Mouse (Mus musculus): ENCODE measurements around the gene Col6a1. TPM values are rescaled to one million over a fixed set of nuclear protein-coding genes. Genes with fewer than 3 reads are reported as not detected.

Gene Col6a1
- polyA plus RNA-seq, 1 experiment from 2014 or later, result 317 TPM

DNA sequence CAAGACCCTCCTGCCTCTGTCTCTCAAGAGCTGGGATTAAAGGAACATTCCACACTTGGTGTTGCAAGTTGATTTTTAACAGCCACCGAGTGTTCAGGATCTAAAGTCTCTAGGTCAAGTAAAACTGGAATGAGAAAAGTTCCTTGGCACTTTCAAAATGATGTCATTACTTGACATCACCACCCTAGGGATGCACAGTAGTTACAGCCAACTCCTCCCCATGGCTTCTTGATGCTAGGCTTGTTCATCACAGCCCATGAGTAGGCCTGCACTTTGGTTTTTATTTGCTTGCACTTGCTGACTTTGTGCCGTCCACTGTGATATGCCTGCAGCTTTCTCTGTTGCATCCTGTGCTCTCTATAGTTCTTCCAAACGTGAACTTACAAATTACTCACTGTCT lies 21.6 kb downstream of the Col6a1 start:
- no peak overlapping the region for H3K27ac ChIP-seq (ENCODE audit: low read depth)
- peaks cover 10% of the 10 kb centered on the region for H3K36me3 ChIP-seq (ENCODE audit: control insufficient read depth, insufficient read depth, low read length)
- 0 out of 2 replicates have a peak, but pooled peaks cover 7% of the 10 kb centered on the region for H3K4me1 ChIP-seq (replicated peaks; ENCODE audit: control insufficient read depth, insufficient read depth, low read length)
- DNase-seq (ENCODE audit: low spot score) (no peak), ATAC-seq (replicated peaks; ENCODE audit: low FRiP score, low TSS enrichment, low read depth) (no peak)
- H3K4me3 ChIP-seq (ENCODE audit: low read depth, low read length), result no peak overlapping the region
- no peaks in the 10 kb centered on the region for H3K27me3 ChIP-seq (replicated peaks; ENCODE audit: control insufficient read depth, insufficient read depth, low read length)
- 80% methylated on average over 3 of the region's 3 CpGs for WGBS
- H3K4me2 ChIP-seq (ENCODE audit: low read length), result no peak overlapping the region
- H3K9me3 ChIP-seq (ENCODE audit: control insufficient read depth, low read length), result 0 out of 2 replicates have a peak, but pooled peaks cover 2% of the 10 kb centered on the region
- H3K9ac ChIP-seq (ENCODE audit: low read length), result no peak overlapping the region

DNA sequence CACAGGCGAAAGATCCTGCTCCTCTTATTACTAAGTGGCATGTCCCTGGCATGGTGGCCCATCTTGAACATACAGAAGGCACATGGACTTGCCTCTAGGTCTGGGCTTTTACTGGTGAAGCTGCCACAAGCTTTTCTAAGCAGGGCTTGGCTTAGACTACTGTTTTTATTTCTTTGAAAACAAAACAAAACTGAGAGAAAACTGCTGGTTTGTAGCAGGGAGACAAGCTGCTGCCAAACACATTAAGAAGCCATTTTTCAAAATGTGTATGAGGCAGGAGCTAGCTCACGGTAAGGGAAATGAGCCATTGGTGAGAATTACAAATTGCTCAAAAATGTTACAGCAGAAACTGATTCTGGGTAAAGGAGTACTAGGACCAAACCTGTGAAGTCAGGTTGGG lies 24.5 kb downstream of the Col6a1 start:
- Histone ChIP-seq H3K27ac (ENCODE audit: low read depth) (no peak overlapping the region), H3K4me2 (ENCODE audit: low read length) (no peak overlapping the region), H3K9ac (ENCODE audit: low read length) (no peak overlapping the region), H3K9me3 (ENCODE audit: control insufficient read depth, low read length) (no peaks in the 10 kb centered on the region), H3K4me1 (replicated peaks; ENCODE audit: control insufficient read depth, insufficient read depth, low read length) (0 out of 2 replicates have a peak, but pooled peaks cover 7% of the 10 kb centered on the region), H3K27me3 (replicated peaks; ENCODE audit: control insufficient read depth, insufficient read depth, low read length) (no peaks in the 10 kb centered on the region), H3K4me3 (ENCODE audit: low read depth, low read length) (no peak overlapping the region), H3K36me3 (ENCODE audit: control insufficient read depth, insufficient read depth, low read length) (no peaks in the 10 kb centered on the region)
- WGBS, result 63% methylated on average over 2 of the region's 2 CpGs
- DNase-seq (ENCODE audit: low spot score) (no peak), ATAC-seq (replicated peaks; ENCODE audit: low FRiP score, low TSS enrichment, low read depth) (no peak)

DNA sequence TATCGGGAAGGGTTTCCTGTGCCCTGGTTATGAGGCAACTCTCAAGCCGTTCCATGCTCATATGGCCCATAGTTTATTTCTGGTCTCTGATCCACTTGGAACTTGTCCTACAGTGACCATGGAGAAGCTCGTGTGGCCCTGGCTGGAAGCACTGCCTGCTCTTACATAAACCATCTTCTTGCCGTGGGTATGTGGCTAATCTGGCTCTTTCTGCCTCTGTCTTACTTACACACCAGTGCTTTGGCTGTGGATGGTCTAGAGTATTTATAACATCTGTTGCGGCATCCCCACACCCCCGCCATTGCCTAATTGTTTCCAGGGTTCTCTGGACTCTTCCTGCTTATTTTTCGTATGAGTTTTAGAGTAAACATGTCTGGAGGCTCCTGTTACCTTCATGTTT lies 26.2 kb downstream of the Col6a1 start:
- no peaks in the 10 kb centered on the region for H3K9me3 ChIP-seq (ENCODE audit: control insufficient read depth, low read length)
- no peak overlapping the region for H3K4me3 ChIP-seq (ENCODE audit: low read depth, low read length)
- peaks cover 16% of the 10 kb centered on the region; the same call in 1 of the 2 replicates for H3K4me1 ChIP-seq (replicated peaks; ENCODE audit: control insufficient read depth, insufficient read depth, low read length)
- ATAC-seq (replicated peaks; ENCODE audit: low FRiP score, low TSS enrichment, low read depth), result no peak
- no peak overlapping the region for H3K9ac ChIP-seq (ENCODE audit: low read length)
- H3K27ac ChIP-seq (ENCODE audit: low read depth), result peak overlapping the region; percentile 28; the same call in 1 of the 2 replicates
- 65% methylated on average over 7 of the region's 7 CpGs for WGBS
- DNase-seq (ENCODE audit: low spot score), result no peak
- H3K4me2 ChIP-seq (ENCODE audit: low read length), result no peak overlapping the region
- no peaks in the 10 kb centered on the region for H3K36me3 ChIP-seq (ENCODE audit: control insufficient read depth, insufficient read depth, low read length)
- H3K27me3 ChIP-seq (replicated peaks; ENCODE audit: control insufficient read depth, insufficient read depth, low read length), result no peaks in the 10 kb centered on the region

DNA sequence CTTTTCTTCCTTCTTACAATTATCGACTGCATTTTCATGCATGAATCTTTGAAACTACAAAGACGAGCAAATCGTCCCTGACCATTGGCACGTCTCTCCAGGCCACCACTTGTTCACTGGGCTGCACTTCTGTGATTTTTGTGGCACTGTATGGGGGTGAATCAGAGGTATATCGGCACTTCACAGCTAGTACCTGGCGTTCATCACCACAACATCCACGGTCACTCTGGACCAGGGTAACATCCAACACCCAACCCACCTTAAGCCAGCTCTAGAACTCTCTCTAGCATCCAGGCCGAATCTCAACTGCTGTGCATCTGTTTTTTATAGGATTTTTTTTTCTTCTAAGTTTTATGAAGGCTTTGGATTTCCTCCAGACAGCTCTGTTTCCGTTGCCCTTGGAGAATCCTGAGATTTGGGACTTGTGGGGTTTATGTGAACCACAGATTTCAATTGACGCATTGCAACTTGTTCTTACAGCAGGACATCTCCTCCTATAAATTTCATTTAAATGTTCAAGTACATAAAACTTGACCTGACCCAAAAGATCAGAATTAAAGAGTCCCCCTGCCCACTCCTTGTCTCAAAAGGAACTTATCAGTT lies 30.6 kb downstream of the Col6a1 start:
- Histone ChIP-seq H3K9me3 (ENCODE audit: control insufficient read depth, low read length) (no peaks in the 10 kb centered on the region), H3K27ac (ENCODE audit: low read depth) (peak overlapping the region; percentile 87), H3K4me2 (ENCODE audit: low read length) (no peak overlapping the region), H3K36me3 (ENCODE audit: control insufficient read depth, insufficient read depth, low read length) (no peaks in the 10 kb centered on the region), H3K4me3 (ENCODE audit: low read depth, low read length) (no peak overlapping the region), H3K9ac (ENCODE audit: low read length) (no peak overlapping the region), H3K4me1 (replicated peaks; ENCODE audit: control insufficient read depth, insufficient read depth, low read length) (peaks cover 19% of the 10 kb centered on the region), H3K27me3 (replicated peaks; ENCODE audit: control insufficient read depth, insufficient read depth, low read length) (no peaks in the 10 kb centered on the region)
- 65% methylated on average over 10 of the region's 10 CpGs for WGBS
- ATAC-seq (replicated peaks; ENCODE audit: low FRiP score, low TSS enrichment, low read depth) (no peak), DNase-seq (ENCODE audit: low spot score) (no peak)

DNA sequence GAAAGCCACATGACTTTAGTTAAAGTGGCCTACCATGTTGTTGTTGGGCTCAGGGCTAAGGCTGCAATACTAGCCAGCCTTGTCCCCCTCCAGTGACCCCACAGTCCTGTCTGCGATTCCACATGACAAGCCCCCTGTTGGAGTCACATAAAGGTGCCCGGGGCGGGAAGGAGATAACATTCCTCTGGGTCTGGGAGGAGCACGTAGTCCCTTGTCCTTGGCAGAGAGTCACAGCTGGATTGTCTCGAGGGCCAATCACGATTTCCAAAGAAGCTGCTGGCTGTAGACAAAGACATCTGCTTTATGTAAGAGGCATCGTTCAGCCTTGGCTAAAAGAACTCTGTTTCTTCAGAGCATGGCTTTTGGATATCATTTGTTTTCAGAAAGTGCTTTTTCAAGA lies 31.2 kb downstream of the Col6a1 start:
- no peaks in the 10 kb centered on the region for H3K9me3 ChIP-seq (ENCODE audit: control insufficient read depth, low read length)
- H3K27me3 ChIP-seq (replicated peaks; ENCODE audit: control insufficient read depth, insufficient read depth, low read length), result no peaks in the 10 kb centered on the region
- no peak overlapping the region for H3K9ac ChIP-seq (ENCODE audit: low read length)
- DNase-seq (ENCODE audit: low spot score) (no peak), ATAC-seq (replicated peaks; ENCODE audit: low FRiP score, low TSS enrichment, low read depth) (no peak)
- H3K36me3 ChIP-seq (ENCODE audit: control insufficient read depth, insufficient read depth, low read length), result no peaks in the 10 kb centered on the region
- peaks cover 14% of the 10 kb centered on the region for H3K4me1 ChIP-seq (replicated peaks; ENCODE audit: control insufficient read depth, insufficient read depth, low read length)
- H3K4me3 ChIP-seq (ENCODE audit: low read depth, low read length), result no peak overlapping the region
- 24% methylated on average over 7 of the region's 7 CpGs for WGBS
- H3K4me2 ChIP-seq (ENCODE audit: low read length), result no peak overlapping the region
- H3K27ac ChIP-seq (ENCODE audit: low read depth), result peak overlapping the region; percentile 87

DNA sequence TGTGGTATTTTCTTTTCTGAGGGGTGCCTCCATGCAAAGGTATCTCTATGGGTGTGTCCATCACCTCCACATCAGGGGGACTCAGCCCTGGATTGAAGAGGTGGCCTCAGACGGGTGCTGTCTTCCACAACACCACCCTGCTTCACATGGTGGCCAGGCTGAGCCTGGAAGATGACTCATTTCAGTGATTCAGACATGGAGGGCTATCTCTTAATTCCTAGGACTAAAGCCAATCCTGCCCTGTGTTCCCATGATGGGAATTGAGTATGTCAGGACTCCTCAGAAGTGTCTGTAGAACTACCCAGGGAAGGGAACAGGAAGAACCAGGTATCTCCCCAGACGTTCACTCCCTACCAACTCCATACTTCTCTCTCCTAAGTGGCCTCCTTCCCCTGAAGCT lies 32.5 kb downstream of the Col6a1 start:
- WGBS, result 85% methylated on average over 2 of the region's 2 CpGs
- Histone ChIP-seq H3K36me3 (ENCODE audit: control insufficient read depth, insufficient read depth, low read length) (no peaks in the 10 kb centered on the region), H3K4me2 (ENCODE audit: low read length) (no peak overlapping the region), H3K27ac (ENCODE audit: low read depth) (no peak overlapping the region), H3K9ac (ENCODE audit: low read length) (no peak overlapping the region), H3K27me3 (replicated peaks; ENCODE audit: control insufficient read depth, insufficient read depth, low read length) (no peaks in the 10 kb centered on the region), H3K4me1 (replicated peaks; ENCODE audit: control insufficient read depth, insufficient read depth, low read length) (peaks cover 14% of the 10 kb centered on the region), H3K4me3 (ENCODE audit: low read depth, low read length) (no peak overlapping the region), H3K9me3 (ENCODE audit: control insufficient read depth, low read length) (no peaks in the 10 kb centered on the region)
- ATAC-seq (replicated peaks; ENCODE audit: low FRiP score, low TSS enrichment, low read depth) (no peak), DNase-seq (ENCODE audit: low spot score) (no peak)

DNA sequence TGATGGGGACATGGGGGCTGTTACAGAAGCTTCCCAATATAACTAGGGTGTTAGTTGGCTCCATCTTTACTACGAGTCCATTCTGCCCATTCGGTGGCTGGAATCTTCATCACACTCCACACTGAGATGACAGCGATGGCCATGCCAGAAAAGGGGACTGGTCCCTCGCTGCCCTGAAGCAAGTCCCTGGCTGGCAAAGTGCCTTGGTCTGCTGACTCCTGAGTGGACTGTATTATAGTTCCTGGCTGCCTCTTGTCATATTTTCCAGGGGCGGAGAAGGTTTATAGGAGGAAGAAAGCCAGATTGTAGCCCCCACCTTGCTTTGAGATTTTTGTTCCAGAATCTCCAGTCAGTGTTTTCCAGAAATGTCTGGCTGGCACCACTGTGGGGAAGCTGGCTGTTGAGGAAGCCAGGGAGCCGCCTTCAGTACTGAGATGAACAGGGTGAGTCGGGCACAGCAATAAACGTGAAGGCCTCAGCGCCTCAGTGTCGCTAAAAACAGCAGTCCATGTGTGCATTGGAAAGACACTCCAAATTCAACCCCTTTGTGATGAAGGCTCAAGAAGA lies 40.4 kb downstream of the Col6a1 start:
- no peak overlapping the region for H3K4me3 ChIP-seq (ENCODE audit: low read depth, low read length)
- peak; percentile 24 for DNase-seq (ENCODE audit: low spot score)
- H3K27me3 ChIP-seq (replicated peaks; ENCODE audit: control insufficient read depth, insufficient read depth, low read length), result no peaks in the 10 kb centered on the region
- H3K9ac ChIP-seq (ENCODE audit: low read length), result no peak overlapping the region
- no peak for ATAC-seq (replicated peaks; ENCODE audit: low FRiP score, low TSS enrichment, low read depth)
- no peak overlapping the region for H3K27ac ChIP-seq (ENCODE audit: low read depth)
- peaks cover 25% of the 10 kb centered on the region for H3K4me1 ChIP-seq (replicated peaks; ENCODE audit: control insufficient read depth, insufficient read depth, low read length)
- no peaks in the 10 kb centered on the region for H3K9me3 ChIP-seq (ENCODE audit: control insufficient read depth, low read length)
- H3K36me3 ChIP-seq (ENCODE audit: control insufficient read depth, insufficient read depth, low read length), result no peaks in the 10 kb centered on the region
- H3K4me2 ChIP-seq (ENCODE audit: low read length), result no peak overlapping the region
- 91% methylated on average over 10 of the region's 10 CpGs for WGBS

DNA sequence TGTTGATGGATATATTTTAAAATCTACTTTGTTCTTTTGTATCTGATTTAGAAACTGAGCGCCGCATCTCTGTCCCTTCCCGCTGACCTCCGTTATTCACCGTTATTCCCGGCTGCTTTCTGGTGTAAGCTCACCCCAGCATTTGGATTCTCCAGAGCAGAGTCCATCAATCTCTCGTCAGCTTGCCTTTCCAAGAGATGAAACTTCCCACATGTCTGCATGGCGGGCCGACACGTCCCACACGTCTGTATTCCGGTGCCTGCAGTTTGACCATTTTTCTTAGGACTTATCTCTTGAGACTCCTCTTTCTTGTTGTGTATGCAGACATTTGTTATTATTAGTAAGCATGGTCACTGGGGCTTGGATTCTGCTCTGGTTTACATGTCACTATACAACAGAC lies 42.0 kb downstream of the Col6a1 start:
- Histone ChIP-seq H3K4me1 (replicated peaks; ENCODE audit: control insufficient read depth, insufficient read depth, low read length) (peaks cover 32% of the 10 kb centered on the region), H3K27ac (ENCODE audit: low read depth) (peak overlapping the region; percentile 58), H3K4me2 (ENCODE audit: low read length) (no peak overlapping the region), H3K9me3 (ENCODE audit: control insufficient read depth, low read length) (no peaks in the 10 kb centered on the region), H3K9ac (ENCODE audit: low read length) (no peak overlapping the region), H3K27me3 (replicated peaks; ENCODE audit: control insufficient read depth, insufficient read depth, low read length) (no peaks in the 10 kb centered on the region), H3K36me3 (ENCODE audit: control insufficient read depth, insufficient read depth, low read length) (no peaks in the 10 kb centered on the region), H3K4me3 (ENCODE audit: low read depth, low read length) (no peak overlapping the region)
- ATAC-seq (replicated peaks; ENCODE audit: low FRiP score, low TSS enrichment, low read depth) (no peak), DNase-seq (ENCODE audit: low spot score) (peak; percentile 54)
- 42% methylated on average over 12 of the region's 12 CpGs for WGBS

DNA sequence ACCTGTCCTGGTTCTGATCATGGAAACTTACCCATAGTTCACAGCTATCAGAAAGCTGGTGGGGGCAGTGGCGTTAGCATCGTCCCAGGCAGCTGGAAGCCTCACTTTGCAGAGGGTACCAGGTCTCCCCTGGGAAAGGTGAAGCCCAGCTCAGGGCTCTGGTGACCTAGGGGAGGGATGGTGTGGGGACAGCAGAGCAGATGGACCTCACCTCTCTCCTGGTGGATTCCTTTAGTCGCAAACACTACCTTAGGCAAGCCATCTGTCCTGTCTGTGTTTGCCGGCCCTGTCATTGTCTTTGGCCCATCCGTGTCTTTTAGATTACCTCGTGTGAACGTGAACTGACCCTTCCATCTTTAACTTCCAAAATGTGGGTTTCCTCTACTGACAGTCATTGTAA lies 42.5 kb downstream of the Col6a1 start:
- no peak for ATAC-seq (replicated peaks; ENCODE audit: low FRiP score, low TSS enrichment, low read depth)
- no peaks in the 10 kb centered on the region for H3K27me3 ChIP-seq (replicated peaks; ENCODE audit: control insufficient read depth, insufficient read depth, low read length)
- no peak overlapping the region for H3K9ac ChIP-seq (ENCODE audit: low read length)
- no peaks in the 10 kb centered on the region for H3K36me3 ChIP-seq (ENCODE audit: control insufficient read depth, insufficient read depth, low read length)
- no peaks in the 10 kb centered on the region for H3K9me3 ChIP-seq (ENCODE audit: control insufficient read depth, low read length)
- peak overlapping the region; percentile 58; the same call in 1 of the 2 replicates for H3K27ac ChIP-seq (ENCODE audit: low read depth)
- no peak overlapping the region for H3K4me2 ChIP-seq (ENCODE audit: low read length)
- H3K4me3 ChIP-seq (ENCODE audit: low read depth, low read length), result no peak overlapping the region
- DNase-seq (ENCODE audit: low spot score), result peak; percentile 47
- peaks cover 32% of the 10 kb centered on the region for H3K4me1 ChIP-seq (replicated peaks; ENCODE audit: control insufficient read depth, insufficient read depth, low read length)
- WGBS, result 50% methylated on average over 7 of the region's 7 CpGs
